Mouse (Mus musculus): Measurements from ENCODE around the gene Hnrnph3.

Hnrnph3 gene

GRCm38 (mm10) chr10:62984495-62984894 lies 39.5 kb downstream of the Hnrnph3 start:
- no peak for DNase-seq (ENCODE audit: low read depth, low spot score)

GRCm38 (mm10) chr10:62984072-62984471 lies 39.9 kb downstream of the Hnrnph3 start:
- DNase-seq (ENCODE audit: low read depth, low spot score) = no peak

GRCm38 (mm10) chr10:62980039-62980954 lies 43.7 kb downstream of the Hnrnph3 start, which contains the start of gene Rufy2:
Gene Rufy2, plus strand, starts transcription at chr10:62980223.
- peak; percentile 75 for DNase-seq (ENCODE audit: low read depth, low spot score)

GRCm38 (mm10) chr10:62979667-62980038 lies 44.4 kb downstream of the Hnrnph3 start:
- no peak for DNase-seq (ENCODE audit: low read depth, low spot score)

GRCm38 (mm10) chr10:62971821-62972220 lies 52.2 kb downstream of the Hnrnph3 start:
- no peak for DNase-seq (ENCODE audit: low read depth, low spot score)

- DNase-seq (ENCODE audit: low read depth, low spot score) = no peak
Observed at GRCm38 (mm10) chr10:62966291-62966690, 57.7 kb downstream of the Hnrnph3 start.

- no peak for DNase-seq (ENCODE audit: low read depth, low spot score)
Observed at GRCm38 (mm10) chr10:62965796-62966195, 58.2 kb downstream of the Hnrnph3 start.

All from embryo, embryonic 11.5 days (tissue).